Mouse (Mus musculus) retina, adult 2 months (tissue): ENCODE measurements around the gene Theg.

Source experiments
- DNase-seq: peaks from one replicate; pipeline ENCODE4 v3.0.0-alpha.2; 2012; ENCODE audit warnings: low read depth, low spot score

The Theg gene

DNA sequence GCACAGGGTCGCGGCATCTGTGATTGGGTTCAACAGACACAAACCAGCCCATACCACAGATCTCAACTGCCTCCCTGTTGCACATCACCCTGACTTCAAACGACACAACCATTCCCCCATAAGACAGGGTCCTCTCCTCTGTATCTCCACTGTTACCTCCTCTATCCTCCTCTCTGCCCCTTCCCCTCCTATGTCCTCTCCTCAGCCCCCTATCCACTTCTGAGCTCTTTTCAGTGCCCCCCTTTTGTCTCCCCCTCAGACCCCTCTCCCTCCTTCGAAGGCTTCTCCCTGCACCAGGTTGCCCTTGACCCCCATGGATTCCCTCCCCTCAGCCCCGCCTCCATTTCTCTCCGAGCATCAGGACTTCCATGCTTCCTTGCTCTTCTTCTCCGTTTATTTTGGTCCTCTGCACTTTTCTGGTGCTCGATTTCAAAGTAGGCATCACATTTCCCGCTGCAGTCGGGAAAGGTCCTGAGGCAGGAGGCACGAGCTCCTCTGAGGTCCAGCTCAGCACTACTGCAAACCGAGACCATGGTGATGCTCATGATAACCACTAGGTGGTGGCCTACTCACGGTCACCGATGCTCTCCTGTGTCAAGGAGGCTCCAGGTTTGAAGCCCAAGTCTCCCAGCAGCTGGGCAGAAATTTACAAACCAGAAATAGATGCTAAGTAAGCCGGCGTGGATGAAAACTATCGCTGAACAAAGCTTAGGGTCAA, 7.9 kb upstream of the Theg start:
- DNase-seq: peak; percentile 54

DNA sequence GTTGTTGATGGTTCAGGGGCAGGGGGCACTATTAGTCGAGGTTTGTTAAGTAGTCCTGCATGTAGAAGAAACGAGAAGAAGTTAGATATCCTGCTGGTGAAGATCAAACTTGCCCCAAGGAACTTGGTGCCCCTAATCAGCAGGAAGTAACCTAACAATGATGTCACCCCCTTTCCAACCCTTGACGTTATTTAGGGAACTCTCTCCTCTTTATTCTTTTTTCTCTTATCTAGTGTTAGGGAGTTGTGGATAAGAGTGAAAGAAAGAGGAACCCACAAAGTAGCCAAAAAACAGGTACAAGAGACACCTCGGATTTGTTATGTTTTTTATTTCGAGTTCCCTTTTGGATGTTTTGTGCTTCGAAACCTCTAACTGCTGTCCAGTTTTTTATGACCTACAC, 7.0 kb upstream of the Theg start:
- DNase-seq: no peak

DNA sequence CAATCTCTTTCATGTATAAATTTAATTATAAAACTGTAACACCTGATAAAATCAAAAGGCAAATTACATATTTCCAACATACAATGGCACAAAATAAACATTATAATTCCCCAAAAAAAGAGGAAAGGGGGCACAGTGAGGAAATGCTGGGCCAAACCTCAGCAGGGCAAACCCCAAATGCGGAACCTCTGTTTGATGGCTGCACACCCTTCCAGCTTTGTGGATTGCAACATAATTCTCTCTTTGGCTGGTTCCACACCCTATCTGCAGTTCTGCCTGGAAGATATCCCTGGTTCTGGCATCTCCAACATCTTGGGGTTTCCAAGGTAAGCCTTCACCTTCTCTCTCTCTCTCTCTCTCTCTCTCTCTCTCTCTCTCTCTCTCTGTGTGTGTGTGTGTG, 3.6 kb upstream of the Theg start:
- DNase-seq: no peak

DNA sequence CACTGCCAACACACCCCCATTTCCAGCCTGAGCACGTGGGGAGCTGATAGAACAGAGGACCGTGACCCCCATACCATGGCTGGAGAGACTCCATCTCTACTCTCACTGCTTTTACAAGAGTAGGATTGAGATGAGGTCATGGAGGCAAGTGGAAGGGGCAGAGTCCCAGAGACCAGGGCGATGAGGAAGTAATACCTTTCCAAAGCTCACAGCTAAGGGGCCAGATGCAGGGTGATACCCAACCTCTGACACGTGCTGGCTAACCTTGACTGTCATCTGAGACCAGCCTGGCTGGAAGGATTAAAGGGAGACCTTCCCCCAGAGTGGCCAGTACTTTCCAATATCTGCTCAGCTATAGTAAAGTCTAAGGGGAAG, 608 bp upstream of the Theg start:
- DNase-seq: no peak

GRCm38 (mm10) chr10:79586243-79586642, 888 bp downstream of the Theg start:
- DNase-seq: no peak

DNA sequence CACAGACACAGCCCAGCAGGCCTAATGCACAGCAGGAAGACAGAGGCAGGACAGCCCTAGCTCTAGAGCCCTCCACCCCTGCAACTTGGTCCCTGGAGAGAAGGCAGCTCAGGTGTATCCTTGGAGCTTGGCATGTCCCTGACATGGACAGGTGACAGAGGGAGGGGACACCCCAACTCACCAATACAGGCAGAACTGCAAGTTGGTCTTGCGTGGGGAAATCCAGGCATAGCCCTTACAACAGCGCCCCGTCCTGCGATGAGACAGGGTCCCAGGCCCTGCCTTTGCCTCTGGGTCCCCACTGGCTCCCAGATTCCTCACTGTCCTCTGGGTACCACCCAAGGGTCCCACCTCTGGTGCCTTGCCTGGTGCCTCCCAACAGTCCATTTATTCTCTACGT, 1.4 kb downstream of the Theg start:
- DNase-seq: no peak

GRCm38 (mm10) chr10:79585136-79585535, 2.0 kb downstream of the Theg start:
- DNase-seq: no peak

DNA sequence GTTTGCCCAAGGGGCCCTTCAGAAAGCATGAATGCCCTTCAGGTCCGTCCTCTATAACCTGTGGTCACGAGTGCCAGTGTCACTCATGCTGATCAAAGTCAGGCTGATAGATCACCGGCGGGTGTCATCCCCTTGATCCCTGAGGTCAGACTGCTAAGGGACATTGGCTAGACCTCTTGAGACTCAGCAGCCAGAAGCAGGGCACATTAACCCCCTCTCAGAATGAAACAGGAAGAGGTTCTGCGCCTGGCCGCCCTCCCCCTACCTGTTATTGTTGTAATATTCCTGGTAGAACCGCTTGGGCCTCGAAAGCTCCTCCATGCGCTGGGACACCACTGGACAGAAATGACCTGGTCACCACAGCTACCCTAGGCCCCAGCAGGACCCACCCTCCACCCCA, 2.7 kb downstream of the Theg start:
- DNase-seq: no peak

DNA sequence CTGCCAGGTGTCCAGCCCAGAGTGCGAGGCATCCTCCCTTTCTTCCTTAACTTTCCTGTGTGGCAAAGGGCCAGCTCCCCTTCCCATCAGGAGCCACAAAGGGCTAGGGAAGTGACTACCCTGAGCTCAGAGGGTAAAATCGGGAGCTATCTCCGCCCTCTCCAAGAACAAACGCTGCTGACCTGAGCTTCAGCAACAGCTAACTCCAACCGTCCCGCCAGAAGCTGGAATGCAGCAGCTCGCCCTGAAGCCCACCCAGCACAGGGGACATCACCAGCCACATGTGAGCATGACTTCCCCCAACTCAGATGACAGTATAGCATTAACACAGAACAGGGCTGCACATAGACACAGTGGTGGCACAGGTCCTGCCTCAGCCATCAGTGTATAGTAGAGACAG, 3.1 kb downstream of the Theg start:
- DNase-seq: no peak

DNA sequence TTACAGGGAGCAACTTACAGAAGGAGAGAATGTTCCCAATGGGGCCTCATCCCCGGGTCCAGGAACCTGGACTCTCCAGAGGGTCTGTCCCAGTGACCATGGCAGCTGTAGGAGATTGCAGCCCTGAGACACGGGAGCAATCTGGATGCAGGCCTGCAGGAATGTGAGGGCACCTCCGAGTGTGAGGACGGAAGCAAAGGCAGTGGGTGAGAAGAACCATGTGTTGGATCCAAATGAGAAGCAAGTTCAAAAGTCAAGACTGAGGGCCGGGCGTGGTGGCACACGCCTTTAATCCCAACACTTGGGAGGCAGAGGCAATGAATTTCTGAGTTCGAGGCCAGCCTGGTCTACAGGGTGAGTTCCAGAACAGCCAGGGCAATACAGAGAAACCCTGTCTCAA, 5.6 kb downstream of the Theg start:
- no peak for DNase-seq

DNA sequence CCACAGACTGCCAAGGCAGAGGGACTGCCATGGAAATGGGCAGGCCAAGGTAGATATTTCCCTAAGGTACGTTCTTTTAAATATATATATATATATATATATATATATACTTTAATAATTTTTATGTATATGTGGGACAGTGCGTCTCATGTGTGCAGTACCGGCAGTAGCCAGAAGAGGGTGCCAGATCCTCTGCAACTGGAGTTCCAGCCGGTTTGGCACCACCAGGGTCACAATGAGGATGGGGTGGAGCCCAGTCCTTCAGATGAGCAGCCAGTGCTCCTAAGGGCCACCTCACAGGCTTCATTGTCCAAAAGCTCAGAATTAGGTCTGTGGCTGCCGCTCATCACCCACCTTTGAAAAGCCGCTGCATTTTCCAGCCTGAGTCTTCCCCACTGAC, 6.3 kb downstream of the Theg start:
- no peak for DNase-seq

DNA sequence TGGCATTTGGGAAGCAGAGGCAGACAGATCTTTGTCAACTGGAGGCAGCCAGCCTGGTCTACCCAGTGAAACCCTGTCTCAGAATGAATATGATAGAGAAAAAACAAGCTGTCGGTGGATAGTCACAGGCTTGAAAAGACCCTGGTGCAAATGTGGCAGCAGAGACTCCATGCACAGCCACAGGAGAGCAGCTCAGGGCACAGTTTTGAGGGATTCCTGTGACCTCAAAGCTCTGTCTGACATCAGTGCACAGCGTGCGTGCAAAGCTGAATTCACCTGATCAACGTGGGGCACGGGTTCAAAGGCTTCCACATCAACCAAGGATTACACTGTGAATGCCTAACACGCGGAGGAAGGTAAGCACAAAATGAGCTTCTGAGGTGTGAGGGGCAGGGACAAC, 6.8 kb downstream of the Theg start:
- no peak for DNase-seq

- no peak for DNase-seq
Measured at GRCm38 (mm10) chr10:79579781-79580180, 7.3 kb downstream of the Theg start.

GRCm38 (mm10) chr10:79578891-79579290, 8.2 kb downstream of the Theg start:
- DNase-seq: no peak

- no peak for DNase-seq
Measured at GRCm38 (mm10) chr10:79578276-79578675, 8.9 kb downstream of the Theg start.

- no peak for DNase-seq
Measured at GRCm38 (mm10) chr10:79577376-79577775, 9.8 kb downstream of the Theg start.

DNA sequence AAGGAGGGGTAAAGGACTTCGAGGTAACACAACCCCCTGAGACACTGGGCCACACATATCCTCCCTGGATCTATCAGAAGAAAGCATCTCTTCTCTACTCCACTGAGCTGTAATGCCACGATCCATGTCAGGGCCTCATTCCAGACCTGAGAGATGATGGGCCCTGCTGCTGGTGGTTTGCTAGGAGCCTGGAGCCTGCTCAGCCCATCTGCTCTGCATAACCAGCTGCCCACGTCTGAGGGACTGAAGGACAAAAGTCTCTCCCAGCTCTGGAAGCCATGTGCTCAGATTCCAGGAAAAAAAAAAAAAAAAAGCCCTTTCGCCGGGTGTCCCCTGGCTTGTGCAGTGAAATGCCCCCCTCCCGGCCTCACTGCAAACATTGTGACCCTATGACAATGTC, 11.4 kb downstream of the Theg start:
- DNase-seq: no peak

GRCm38 (mm10) chr10:79574796-79575195, 12.3 kb downstream of the Theg start:
- no peak for DNase-seq

DNA sequence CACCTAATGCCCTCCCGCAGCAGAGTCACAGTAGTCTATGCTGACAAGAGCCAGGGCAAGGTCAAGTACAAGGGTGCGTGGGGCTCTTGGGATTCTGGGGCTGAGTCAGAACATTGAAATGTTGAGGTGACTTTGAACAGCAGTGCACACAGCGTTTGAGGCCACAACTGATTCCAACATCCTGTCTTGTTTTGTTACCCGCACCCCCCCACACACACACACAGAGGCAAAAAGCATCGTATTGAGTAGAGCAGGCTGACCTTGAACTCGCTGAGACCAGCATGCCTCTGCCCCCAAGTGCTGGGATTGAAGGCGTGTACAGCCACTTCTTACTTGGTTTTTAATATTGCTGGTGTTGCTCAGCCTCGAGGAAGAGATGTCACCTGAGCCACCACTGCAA, 12.8 kb downstream of the Theg start:
- no peak for DNase-seq

DNA sequence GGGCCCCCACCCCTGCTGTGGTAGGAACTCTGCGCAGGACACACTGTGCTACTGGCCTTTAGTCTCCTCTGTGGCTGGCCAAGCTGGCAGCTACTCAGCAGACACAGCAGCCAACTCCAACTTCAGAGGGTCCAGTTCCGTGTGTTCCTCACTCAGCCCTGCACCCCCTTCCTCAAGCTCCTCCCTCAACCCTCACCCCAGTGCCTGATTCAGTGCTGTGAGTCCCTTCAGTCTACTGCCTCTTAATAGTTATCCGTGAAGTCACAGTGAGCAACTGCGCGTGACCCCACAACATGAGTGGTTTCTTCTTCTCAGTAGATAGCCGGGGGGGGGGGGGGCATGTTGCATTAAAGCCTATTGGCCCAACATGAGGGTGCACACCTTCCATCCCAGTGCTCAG, 13.5 kb downstream of the Theg start:
- no peak for DNase-seq

GRCm38 (mm10) chr10:79571314-79571713, 15.8 kb downstream of the Theg start:
- no peak for DNase-seq

GRCm38 (mm10) chr10:79569921-79570320, 17.2 kb downstream of the Theg start:
- DNase-seq: no peak

- DNase-seq: no peak
Measured at GRCm38 (mm10) chr10:79559716-79560115, 27.4 kb downstream of the Theg start.

GRCm38 (mm10) chr10:79557496-79557895, 29.6 kb downstream of the Theg start:
- DNase-seq: no peak
